In genomic region chr3:137298230-137298629, GRCm38 (mm10) we compare ENCODE assay signal across 28 mouse cellular contexts. TPM values are rescaled to one million over a fixed set of nuclear protein-coding genes. Genes with fewer than 3 reads are reported as not detected.
"Had no signal": no experiment of that assay in that cellular context is flagged by ENCODE, and none has a peak within 500 bp of the region (broad histone marks: within the 10 kb centered on the region; RNA-seq: fewer than 3 reads in every experiment).

No protein-coding gene starts in this region.

- H3K27me3 ChIP-seq: embryonic facial prominence, embryonic 12.5 days; embryonic facial prominence, embryonic 13.5 days; embryonic facial prominence, embryonic 15.5 days; forebrain, embryonic 12.5 days; forebrain, embryonic 13.5 days; forebrain, embryonic 15.5 days had no signal

- H3K9me3 ChIP-seq: embryonic facial prominence, embryonic 10.5 days; embryonic facial prominence, embryonic 12.5 days; embryonic facial prominence, embryonic 13.5 days; embryonic facial prominence, embryonic 15.5 days; forebrain, embryonic 10.5 days; forebrain, embryonic 12.5 days; forebrain, embryonic 13.5 days; forebrain, embryonic 15.5 days had no signal

- DNase-seq: cerebellum, adult 2 months; cerebellum, adult 8-10 months; cerebellum, adult 9-10 months; cerebellum, adult 9-11 months; cerebellum, postnatal 10 days; cerebellum, postnatal 14 days; cerebellum, postnatal 25 days; cerebellum, postnatal 36 days; embryo, embryonic 11 days; forebrain, postnatal 0 days; gastrocnemius, adult 2 months; gastrocnemius, postnatal 10 days; gastrocnemius, postnatal 14 days; gastrocnemius, postnatal 25 days; gastrocnemius, postnatal 36 days; heart, adult 11 months; heart, adult 18-20 months had no signal

- H3K27ac ChIP-seq: embryonic facial prominence, embryonic 10.5 days; embryonic facial prominence, embryonic 12.5 days; embryonic facial prominence, embryonic 13.5 days; embryonic facial prominence, embryonic 15.5 days; forebrain, embryonic 10.5 days; forebrain, embryonic 12.5 days; forebrain, embryonic 13.5 days; forebrain, embryonic 15.5 days; gastrocnemius, adult 2 months had no signal

- ATAC-seq: forebrain, embryonic 13.5 days; forebrain, embryonic 14.5 days; forebrain, embryonic 15.5 days; forebrain, embryonic 16.5 days; forebrain, postnatal 0 days had no signal

- H3K9ac ChIP-seq: embryonic facial prominence, embryonic 12.5 days; embryonic facial prominence, embryonic 13.5 days; embryonic facial prominence, embryonic 15.5 days; forebrain, embryonic 12.5 days; forebrain, embryonic 13.5 days; forebrain, embryonic 15.5 days; forebrain, postnatal 0 days had no signal

- H3K4me1 ChIP-seq: embryonic facial prominence, embryonic 10.5 days; embryonic facial prominence, embryonic 12.5 days; forebrain, embryonic 10.5 days; forebrain, embryonic 12.5 days; forebrain, embryonic 13.5 days had no signal

- H3K36me3 ChIP-seq: embryonic facial prominence, embryonic 10.5 days; embryonic facial prominence, embryonic 12.5 days; embryonic facial prominence, embryonic 13.5 days; embryonic facial prominence, embryonic 15.5 days; forebrain, embryonic 10.5 days; forebrain, embryonic 12.5 days; forebrain, embryonic 15.5 days had no signal

- H3K4me3 ChIP-seq: embryonic facial prominence, embryonic 10.5 days; embryonic facial prominence, embryonic 12.5 days; embryonic facial prominence, embryonic 13.5 days; embryonic facial prominence, embryonic 15.5 days; erythroblast, embryonic 14.5 days; forebrain, embryonic 10.5 days; forebrain, embryonic 12.5 days; forebrain, embryonic 13.5 days; forebrain, embryonic 15.5 days; gastrocnemius, adult 2 months had no signal

- H3K4me2 ChIP-seq: embryonic facial prominence, embryonic 12.5 days; embryonic facial prominence, embryonic 13.5 days; embryonic facial prominence, embryonic 15.5 days; forebrain, embryonic 12.5 days; forebrain, embryonic 13.5 days; forebrain, embryonic 15.5 days had no signal

RNA-seq across cellular contexts. Expression of gene Emcn, which starts 42.6 kb away (rescaled TPM):
- polyA plus RNA-seq: erythroblast, embryonic 14.5 days had no signal
